Mouse (Mus musculus) splenic B cell, adult 2 months (primary cell): ENCODE measurements around the gene Tnfrsf25.
A peak's percentile ranks its signal among the peaks of the same experiment; 100 is the strongest.

Experiments used
- DNase-seq: peaks from one replicate; pipeline ENCODE4 v3.0.0-alpha.2; 2011; ENCODE audit warnings: low read depth, low spot score
- H3K27me3 ChIP-seq: 2 replicates; pipeline ENCODE4 v1.6.1; 2012; ENCODE audit warnings: mild to moderate bottlenecking, low read length, moderate library complexity, mixed read lengths; ENCODE audit not compliant: control insufficient read depth, poor library complexity, insufficient read depth, severe bottlenecking
- H3K36me3 ChIP-seq: 2 replicates; pipeline ENCODE4 v1.6.1; 2012; ENCODE audit warnings: mild to moderate bottlenecking, low read length, moderate library complexity, mixed read lengths; ENCODE audit not compliant: control insufficient read depth, poor library complexity, insufficient read depth, severe bottlenecking

Tnfrsf25 gene

DNA sequence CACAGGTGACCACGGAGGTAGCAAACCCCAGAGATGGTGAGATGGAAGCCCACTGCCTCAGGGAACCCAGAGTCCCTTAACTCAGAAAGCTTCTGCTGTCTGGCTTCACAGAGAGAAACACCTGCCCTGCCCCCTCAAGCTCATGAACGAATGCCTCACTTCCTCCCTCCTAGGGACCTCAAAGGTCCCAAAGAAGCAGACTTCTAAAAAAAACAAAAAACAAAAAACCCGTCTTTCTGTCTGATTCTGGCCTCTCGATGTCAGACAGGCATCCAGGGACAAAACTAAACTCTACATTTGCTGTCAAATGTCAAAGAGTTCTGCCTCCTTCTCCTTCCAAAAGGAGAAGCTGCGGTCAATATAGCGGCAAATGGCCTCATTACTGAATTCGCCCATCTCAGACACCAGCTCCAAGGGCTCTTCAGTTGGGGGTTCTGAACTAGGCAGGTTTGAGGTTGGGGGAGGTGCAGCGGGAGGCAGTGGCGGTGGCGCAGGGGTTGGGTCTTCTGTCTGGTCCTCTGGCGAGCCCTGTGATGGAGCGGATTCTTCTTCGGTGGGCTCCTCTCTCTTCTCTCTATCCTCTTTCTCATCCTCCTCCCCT, 8.7 kb downstream of the Tnfrsf25 start:
- peak; percentile 43 for DNase-seq
- Histone ChIP-seq H3K36me3 (no peaks in the 10 kb centered on the region), H3K27me3 (no peaks in the 10 kb centered on the region)

DNA sequence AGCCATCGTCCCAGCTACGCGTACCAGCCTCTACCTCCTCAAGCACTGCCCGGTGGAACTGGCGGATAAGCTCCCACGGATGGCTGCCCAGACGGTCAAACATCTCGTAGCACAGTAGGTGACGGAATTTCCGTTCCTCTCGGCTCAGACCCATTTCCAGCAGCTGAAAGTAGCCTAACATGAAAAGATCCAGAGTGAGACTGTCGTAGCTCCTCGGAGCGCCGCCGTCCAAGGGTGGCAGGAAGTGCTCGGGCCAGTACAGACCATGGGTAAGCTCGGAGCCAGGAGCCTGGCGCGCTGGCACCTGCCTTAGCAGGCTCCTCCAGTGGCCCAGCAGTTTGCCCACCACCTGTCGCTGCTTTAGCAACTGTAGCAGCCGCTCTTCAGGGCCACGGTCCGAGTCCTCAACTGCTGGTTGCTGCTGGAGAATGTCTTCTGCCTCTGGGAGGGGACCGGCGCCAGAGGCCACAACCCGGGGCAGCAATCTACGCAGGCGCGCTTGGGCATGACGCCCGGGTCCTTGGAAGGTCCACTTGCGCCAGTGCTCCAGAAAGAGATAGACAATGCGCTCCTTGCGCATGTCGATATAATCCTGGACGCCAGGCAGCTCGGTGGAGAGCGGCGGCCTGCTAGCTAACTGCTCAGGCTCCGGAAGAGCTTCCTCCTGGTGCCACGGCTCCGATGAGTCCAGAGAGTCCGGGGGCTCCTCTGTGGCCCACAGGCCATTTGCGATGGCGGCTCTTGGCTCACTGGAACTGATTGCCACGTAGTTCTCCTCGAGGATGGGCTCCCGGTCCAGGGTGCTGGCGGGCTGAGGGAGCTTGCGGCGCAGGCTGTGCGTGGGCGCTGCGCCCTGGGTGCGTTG, 9.7 kb downstream of the Tnfrsf25 start:
- Histone ChIP-seq H3K36me3 (no peaks in the 10 kb centered on the region), H3K27me3 (no peaks in the 10 kb centered on the region)
- no peak for DNase-seq

DNA sequence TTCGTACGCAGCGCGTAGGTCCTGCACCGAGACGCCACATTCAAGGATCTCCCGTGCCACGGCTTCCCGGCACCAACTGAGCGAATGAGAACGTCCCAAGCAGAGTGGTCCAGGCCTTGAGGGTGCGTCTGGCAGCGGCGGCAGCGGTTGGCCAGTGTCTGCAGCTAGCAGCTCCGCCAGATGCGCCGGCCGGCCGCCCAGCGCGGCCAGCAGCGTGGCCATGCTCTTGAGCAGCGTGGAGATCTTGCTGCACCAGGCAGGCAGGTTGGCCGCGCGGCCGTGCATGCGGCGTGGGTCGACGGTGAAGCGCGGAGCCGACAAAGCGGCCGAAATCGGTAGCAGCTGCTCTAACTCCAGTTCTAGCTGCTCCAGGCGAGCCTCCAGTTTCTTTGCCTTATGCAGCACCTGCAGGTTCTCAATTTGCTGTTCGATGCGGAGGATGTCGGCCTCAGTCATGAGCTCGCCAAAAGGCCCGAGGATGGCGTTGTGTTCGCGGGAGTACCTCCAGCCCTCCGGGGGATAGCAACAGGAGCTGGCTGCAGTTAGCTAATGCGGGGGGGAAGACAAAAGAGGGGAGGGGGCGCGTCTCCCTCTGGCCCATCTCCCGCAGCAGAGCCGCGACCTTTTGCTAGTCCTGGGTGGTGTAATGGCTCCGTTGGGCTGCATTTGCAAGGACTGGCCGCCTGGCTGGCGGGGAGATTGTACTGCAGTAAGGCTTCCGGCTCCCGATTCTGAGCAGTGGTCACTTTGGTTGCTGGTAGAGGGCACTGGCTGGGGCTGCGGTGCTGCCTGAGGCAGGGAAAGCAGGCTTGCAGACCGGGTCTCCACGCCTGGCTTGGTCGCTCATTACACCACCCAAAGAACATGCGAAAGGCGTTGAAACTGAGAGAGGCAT, 10.5 kb downstream of the Tnfrsf25 start:
- H3K36me3 ChIP-seq, result no peaks in the 10 kb centered on the region
- no peaks in the 10 kb centered on the region for H3K27me3 ChIP-seq
- DNase-seq, result no peak

DNA sequence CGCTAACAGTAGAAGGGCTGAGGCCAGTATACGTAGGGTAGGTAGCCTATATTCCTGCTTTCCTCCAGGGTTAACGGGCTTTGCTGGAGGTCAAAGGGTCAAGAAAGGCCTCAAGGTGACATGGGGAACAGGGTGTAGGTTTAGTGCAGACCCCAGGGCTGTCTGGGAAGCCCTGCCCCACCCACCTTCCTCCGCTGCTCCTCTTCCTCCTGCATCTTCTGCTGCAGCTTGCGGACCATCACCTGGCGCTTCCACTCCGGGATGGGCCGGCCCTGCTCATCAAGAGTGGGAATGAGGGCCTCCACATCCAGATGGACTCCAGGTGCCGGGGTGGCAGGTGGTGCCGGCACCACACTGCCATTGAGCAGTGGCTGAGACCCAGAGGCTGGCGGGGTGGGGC, 12.2 kb downstream of the Tnfrsf25 start:
- DNase-seq, result no peak
- Histone ChIP-seq H3K27me3 (no peaks in the 10 kb centered on the region), H3K36me3 (no peaks in the 10 kb centered on the region)

DNA sequence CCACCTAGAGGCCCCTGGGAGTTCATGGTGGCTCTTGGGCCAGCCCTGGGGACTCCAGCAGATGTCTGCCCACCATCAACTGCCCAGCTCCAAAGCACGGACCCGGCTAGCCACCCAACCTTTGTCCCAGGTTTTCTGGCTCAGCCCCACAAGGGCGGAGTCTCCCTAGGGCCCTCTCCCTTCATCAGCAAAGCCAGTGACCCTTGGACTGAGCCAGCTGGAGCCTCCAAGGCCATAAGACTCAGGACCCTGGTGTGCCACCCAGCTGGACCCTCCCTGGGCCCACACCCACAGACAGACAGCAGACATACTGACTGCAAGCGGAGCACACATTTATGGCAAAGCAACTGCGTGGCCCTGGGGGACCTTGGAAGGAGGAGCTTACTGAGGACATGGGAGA, 13.1 kb downstream of the Tnfrsf25 start:
- Histone ChIP-seq H3K27me3 (no peaks in the 10 kb centered on the region), H3K36me3 (no peaks in the 10 kb centered on the region)
- DNase-seq, result no peak

DNA sequence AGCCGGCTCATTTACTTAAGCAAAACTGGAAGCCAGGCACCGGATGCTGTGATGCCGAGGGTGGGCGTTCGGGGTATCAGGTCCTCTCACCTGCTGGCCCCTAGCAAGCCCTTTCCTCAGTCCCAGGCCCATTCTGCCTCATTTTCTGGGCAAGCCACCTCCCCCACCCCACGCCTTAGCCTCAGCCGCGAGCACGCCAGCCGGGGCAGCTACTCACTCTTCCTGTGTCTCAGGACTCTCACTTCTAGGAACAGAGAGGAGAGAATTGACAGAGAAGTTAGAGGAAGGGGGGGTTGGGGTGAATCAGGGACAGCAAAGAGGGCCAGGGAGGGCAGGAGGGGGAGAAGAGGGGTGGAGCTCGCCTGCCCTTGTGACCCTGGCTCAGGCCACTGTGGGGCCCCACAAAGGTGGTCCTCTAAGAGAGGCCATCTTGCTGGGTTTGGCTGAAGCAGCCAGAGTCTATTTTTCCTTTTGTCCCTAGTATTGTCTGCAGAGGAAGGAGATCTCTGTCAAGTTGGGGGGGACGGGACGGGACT, 13.7 kb downstream of the Tnfrsf25 start:
- Histone ChIP-seq H3K27me3 (no peaks in the 10 kb centered on the region), H3K36me3 (no peaks in the 10 kb centered on the region)
- no peak for DNase-seq

DNA sequence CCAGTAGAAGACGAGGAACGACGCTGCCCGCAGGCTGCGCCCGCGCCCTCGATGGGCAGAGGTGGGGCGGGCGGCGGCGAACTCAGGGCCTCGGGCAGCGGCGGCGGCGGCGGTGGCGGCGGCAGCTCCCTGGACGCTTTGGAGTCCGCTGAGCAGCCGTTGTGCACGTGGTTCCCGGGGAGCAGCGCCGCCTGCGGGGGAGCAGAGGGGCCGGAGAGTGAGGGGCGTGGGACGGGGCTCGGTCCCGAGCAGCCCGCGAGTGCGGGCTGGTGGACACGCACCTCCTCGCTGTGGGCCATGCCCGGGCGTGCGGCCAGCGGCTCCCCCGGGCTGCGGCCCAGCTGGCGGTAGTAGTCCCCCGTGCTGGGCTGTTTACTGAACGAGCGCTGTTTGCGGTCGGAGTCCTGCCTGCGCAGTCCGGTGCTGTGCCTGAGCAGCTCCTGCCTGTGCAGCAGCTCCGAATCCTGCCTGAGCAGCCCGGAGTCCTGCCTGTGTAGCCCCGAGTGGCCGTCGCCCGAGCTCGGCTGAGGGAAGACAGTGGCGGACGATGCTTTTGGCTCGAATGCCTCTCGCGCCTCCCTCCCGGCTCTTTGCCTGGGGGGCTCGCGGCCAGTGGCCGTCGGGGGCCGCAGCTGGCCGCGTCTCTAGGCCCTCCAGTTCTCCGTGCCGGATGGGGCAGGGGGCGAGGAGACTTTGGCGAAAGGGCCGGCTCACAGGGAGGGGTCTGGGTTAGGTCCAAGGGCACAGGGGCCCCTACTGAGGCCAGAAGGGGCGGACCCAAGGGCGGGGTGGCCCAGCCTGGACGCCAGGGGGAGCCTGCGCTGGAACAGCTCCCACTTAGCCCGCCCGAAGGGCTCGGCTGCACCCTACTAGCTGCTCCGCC, 15.3 kb downstream of the Tnfrsf25 start:
- Histone ChIP-seq H3K36me3 (no peaks in the 10 kb centered on the region), H3K27me3 (no peaks in the 10 kb centered on the region)
- peak; percentile 68 for DNase-seq

DNA sequence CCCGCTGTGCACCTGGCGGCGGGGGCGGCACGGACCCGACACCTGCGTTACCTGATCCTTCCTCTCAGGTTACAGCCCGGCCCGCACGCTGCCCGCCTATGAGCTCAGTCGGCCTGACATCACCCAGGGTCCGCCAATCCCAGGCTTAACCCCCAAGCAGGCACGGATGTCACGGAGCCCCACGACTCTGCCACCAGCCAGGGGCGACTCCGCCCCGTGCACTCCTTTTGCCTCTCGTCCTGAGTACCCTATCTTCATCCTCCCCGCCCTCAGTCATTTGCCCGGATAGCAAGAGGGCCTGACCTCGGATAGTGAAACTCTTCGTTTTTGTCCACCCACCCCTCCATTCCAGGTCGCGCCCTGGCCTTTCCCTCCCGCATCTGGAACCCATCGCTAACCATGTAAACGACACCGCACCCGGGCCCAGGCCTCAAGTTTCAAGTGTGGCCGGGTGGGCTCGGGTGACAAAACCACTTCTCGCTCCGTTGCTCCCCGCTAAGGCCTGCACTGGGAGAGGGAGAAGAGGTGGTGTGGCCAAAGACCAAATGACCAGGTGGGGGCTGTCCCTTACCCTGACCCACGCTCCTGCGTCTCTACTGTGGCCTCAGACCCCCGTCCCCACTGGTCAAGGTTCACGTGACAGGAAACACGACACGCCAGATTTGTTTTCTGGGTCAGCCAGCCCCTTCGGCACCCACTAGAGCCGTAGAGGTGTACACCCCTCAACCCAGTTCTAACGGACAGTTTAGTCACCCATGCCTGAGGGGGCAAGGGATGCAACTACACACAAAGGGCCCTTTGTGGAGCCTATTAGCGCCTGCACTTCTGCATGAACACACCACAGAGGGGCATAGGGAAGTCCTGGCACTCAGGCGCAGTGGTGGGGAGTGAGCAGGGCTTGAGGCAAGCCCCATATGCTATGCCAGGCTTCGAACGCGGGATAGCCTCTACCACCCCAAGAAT, 16.4 kb downstream of the Tnfrsf25 start:
- no peaks in the 10 kb centered on the region; the same call in 1 of the 2 replicates for H3K27me3 ChIP-seq
- H3K36me3 ChIP-seq, result no peaks in the 10 kb centered on the region
- no peak for DNase-seq

DNA sequence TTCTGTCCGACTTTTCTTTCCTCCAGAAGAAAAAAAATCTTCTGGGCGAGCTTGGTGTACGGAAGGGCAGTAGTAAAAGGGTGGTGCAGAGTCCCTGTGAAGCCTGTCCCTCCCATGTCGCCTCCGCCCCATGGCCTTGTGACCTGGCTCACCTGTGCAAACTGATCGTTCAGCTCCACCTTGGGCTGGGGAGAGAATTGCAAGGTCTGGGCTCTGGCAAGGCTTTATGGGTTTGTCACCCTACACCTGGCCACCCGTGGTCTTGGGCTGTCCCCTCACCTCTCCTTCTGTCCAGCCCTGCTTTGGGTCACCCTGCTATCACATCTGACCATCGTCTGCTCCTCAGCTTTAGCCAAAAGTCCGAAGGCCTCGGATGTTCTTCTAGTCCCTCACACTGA, 17.0 kb downstream of the Tnfrsf25 start:
- Histone ChIP-seq H3K36me3 (no peaks in the 10 kb centered on the region), H3K27me3 (no peaks in the 10 kb centered on the region; the same call in 1 of the 2 replicates)
- DNase-seq, result no peak

DNA sequence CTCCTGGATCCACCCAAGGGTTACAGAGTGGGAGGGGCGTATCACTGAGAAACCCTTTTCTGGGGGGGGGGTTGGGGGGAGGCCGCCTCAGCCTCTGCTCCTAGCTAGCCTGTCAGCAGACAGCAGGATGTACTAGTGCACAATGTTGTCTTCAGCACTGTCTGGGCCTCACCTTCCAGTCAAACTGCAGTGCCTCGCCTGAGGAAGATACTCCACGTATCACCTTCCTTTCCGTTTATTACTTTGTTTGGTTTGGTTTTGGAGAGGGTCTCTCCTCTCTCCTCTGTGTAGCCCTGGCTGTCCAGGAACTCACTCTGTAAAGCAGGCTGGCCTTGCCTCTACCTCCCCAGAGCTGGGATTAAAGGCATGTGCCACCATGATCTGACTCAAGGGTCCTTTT, 17.5 kb downstream of the Tnfrsf25 start:
- Histone ChIP-seq H3K27me3 (no peaks in the 10 kb centered on the region; the same call in 1 of the 2 replicates), H3K36me3 (no peaks in the 10 kb centered on the region)
- DNase-seq, result no peak

DNA sequence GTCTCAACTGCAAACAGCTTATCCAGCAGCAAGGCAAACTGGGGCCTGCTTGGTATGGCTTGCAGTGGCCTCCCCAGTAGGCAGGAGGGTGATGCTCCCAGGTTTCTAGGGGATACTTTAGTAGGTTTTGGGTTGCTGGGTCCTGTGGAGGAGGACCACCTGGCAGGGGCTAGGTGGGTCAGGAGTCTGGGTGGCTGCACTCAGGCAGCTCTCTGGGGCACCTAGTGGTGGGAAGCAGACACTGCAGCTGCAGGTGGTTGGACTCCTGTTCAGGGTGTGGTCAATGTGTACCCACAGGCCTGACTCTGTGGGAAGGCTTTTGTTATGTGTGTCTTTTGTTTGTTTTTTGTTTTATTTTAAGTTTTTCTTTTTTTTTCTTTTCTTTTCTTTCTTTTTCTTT, 18.8 kb downstream of the Tnfrsf25 start:
- Histone ChIP-seq H3K36me3 (no peaks in the 10 kb centered on the region), H3K27me3 (no peaks in the 10 kb centered on the region; the same call in 1 of the 2 replicates)
- peak; percentile 72 for DNase-seq

DNA sequence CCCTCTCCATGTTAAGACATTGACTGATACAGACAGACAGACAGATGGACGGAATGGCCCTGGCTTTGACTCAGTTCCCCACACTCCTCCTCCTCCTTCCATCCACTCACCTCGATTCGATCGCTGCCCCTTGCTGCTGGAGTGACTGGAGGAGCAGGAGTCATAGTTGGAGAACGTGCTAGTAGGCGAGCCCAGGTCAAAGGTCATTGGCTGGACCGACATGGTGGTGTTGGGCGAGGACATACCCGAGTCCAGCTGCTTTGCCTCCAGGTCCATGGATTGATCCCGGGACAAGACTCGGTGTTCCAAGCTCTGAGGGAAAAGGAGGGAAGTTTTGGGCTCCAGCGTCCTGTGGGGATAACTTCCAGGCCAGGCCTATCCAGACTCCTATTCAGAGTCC, 19.6 kb downstream of the Tnfrsf25 start:
- no peak for DNase-seq
- H3K27me3 ChIP-seq, result no peaks in the 10 kb centered on the region; the same call in none of the 2 replicates
- no peaks in the 10 kb centered on the region for H3K36me3 ChIP-seq
